Mouse (Mus musculus) liver, embryonic 16.5 days (tissue): ENCODE measurements around the gene Arhgef16. TPM values are rescaled to one million over a fixed set of nuclear protein-coding genes. Genes with fewer than 3 reads are reported as not detected.

Experiments used
- polyA plus RNA-seq: library from polyadenylated mRNA; unstranded; fragments of >200 nt; fragmentation: Nextera tagmentation; extraction: Ambion mirVana; gene quantifications from 2 replicates; pipeline ENCODE4 v1.2.1, GENCODE M21; 2015

Gene Arhgef16
- polyA plus RNA-seq, 1 experiment from 2014 or later = 5.4 TPM

Other genes with a start within 250 kb of the Arhgef16 start
- 0.05 TPM in 1 of 2 replicates, not detected in the other for gene Trp73, start 161.5 kb downstream of the Arhgef16 start, polyA plus RNA-seq
- gene Wrap73, start 159.3 kb downstream of the Arhgef16 start, polyA plus RNA-seq = 22.5 and 24.7 TPM in 2 replicates
- gene Tprgl, start 141.0 kb downstream of the Arhgef16 start, polyA plus RNA-seq = 128 and 131 TPM in 2 replicates
- 1.7 and 1.9 TPM in 2 replicates for gene Megf6, start 130.9 kb downstream of the Arhgef16 start, polyA plus RNA-seq
- gene B230104I21Rik, start 34.5 kb upstream of the Arhgef16 start, polyA plus RNA-seq = not detected in 2 replicates